Mouse (Mus musculus): Measurements from ENCODE around the gene Dbn1. TPM values are rescaled to one million over a fixed set of nuclear protein-coding genes. Genes with fewer than 3 reads are reported as not detected.

Gene Dbn1
- polyA plus RNA-seq, 1 experiment from 2014 or later: 120 TPM

- Histone ChIP-seq H3K4me3 (ENCODE audit: low read depth, low read length) (peak overlapping the region; percentile 55), H3K9ac (replicated peaks; ENCODE audit: low read depth, low read length) (no peak overlapping the region), H3K4me1 (ENCODE audit: control insufficient read depth, insufficient read depth, low read length) (peaks cover 12% of the 10 kb centered on the region), H3K36me3 (ENCODE audit: control insufficient read depth, insufficient read depth, low read length) (peaks cover 24% of the 10 kb centered on the region; the same call in 1 of the 2 replicates), H3K27me3 (ENCODE audit: control insufficient read depth, insufficient read depth, low read length) (no peaks in the 10 kb centered on the region), H3K27ac (ENCODE audit: low read length) (no peak overlapping the region), H3K4me2 (replicated peaks; ENCODE audit: low read depth, low read length) (peak overlapping the region; percentile 83), H3K9me3 (ENCODE audit: control insufficient read depth, low read depth, low read length) (no peaks in the 10 kb centered on the region)
- 11% methylated on average over 14 of the region's 14 CpGs for WGBS
- peak; percentile 25; the same call in 1 of the 2 replicates for ATAC-seq (ENCODE audit: insufficient number of reproducible peaks, insufficient read depth, low FRiP score, low read depth)
Observed at GRCm38 (mm10) chr13:55463399-55464026, 24.4 kb downstream of the Dbn1 start.

GRCm38 (mm10) chr13:55462965-55463364 is 24.9 kb downstream of the Dbn1 start:
- no peaks in the 10 kb centered on the region for H3K9me3 ChIP-seq (ENCODE audit: control insufficient read depth, low read depth, low read length)
- H3K27ac ChIP-seq (ENCODE audit: low read length): no peak overlapping the region
- peaks cover 27% of the 10 kb centered on the region; the same call in 1 of the 2 replicates for H3K36me3 ChIP-seq (ENCODE audit: control insufficient read depth, insufficient read depth, low read length)
- no peak overlapping the region for H3K4me2 ChIP-seq (replicated peaks; ENCODE audit: low read depth, low read length)
- peaks cover 12% of the 10 kb centered on the region for H3K4me1 ChIP-seq (ENCODE audit: control insufficient read depth, insufficient read depth, low read length)
- 52% methylated on average over 2 of the region's 2 CpGs for WGBS
- H3K9ac ChIP-seq (replicated peaks; ENCODE audit: low read depth, low read length): no peak overlapping the region
- ATAC-seq (ENCODE audit: insufficient number of reproducible peaks, insufficient read depth, low FRiP score, low read depth): no peak
- H3K4me3 ChIP-seq (ENCODE audit: low read depth, low read length): no peak overlapping the region
- no peaks in the 10 kb centered on the region for H3K27me3 ChIP-seq (ENCODE audit: control insufficient read depth, insufficient read depth, low read length)

DNA sequence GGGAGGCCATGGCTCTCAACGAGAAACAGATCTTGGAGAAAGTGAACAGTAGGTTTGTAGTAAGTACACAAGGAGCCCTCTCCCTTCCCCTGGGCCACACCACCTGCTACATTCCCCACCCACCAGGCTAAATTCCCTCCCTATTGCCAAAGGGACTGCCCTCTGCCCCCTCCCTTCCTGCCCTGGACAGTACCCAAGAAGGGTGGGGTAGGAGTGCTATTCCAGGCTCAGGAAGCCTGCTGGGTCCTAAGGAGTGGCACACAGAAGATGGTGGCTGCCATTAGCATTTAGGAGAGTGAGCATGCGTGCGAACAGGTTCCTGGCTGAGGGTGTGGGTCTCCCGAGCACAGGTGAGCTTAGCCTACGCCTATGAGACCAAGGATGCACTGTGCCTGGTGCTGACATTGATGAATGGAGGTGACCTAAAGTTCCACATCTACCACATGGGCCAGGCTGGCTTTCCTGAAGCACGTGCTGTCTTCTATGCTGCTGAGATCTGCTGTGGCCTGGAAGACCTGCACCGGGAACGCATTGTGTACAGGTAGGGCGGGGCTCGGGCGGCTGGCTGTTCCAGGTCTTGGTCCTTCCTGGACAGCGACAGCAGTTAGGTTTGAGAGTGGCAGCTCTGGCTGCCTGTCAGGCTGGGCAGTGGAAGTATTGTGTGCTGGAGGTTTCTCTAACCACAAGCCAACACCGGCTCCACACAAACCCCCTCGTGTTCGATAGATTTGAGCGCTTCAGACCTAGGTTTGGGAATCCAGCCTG is 35.9 kb downstream of the Dbn1 start:
- no peaks in the 10 kb centered on the region for H3K9me3 ChIP-seq (ENCODE audit: control insufficient read depth, low read depth, low read length)
- H3K4me1 ChIP-seq (ENCODE audit: control insufficient read depth, insufficient read depth, low read length): no peaks in the 10 kb centered on the region
- H3K36me3 ChIP-seq (ENCODE audit: control insufficient read depth, insufficient read depth, low read length): peaks cover 66% of the 10 kb centered on the region
- H3K27me3 ChIP-seq (ENCODE audit: control insufficient read depth, insufficient read depth, low read length): no peaks in the 10 kb centered on the region
- H3K27ac ChIP-seq (ENCODE audit: low read length): no peak overlapping the region
- H3K4me3 ChIP-seq (ENCODE audit: low read depth, low read length): no peak overlapping the region
- no peak for ATAC-seq (ENCODE audit: insufficient number of reproducible peaks, insufficient read depth, low FRiP score, low read depth)
- WGBS: 85% methylated on average over 16 of the region's 16 CpGs
- H3K9ac ChIP-seq (replicated peaks; ENCODE audit: low read depth, low read length): no peak overlapping the region
- no peak overlapping the region for H3K4me2 ChIP-seq (replicated peaks; ENCODE audit: low read depth, low read length)

- Histone ChIP-seq H3K4me3 (ENCODE audit: low read depth, low read length) (no peak overlapping the region), H3K4me1 (ENCODE audit: control insufficient read depth, insufficient read depth, low read length) (peaks cover 3% of the 10 kb centered on the region; the same call in 1 of the 2 replicates), H3K36me3 (ENCODE audit: control insufficient read depth, insufficient read depth, low read length) (peaks cover 62% of the 10 kb centered on the region), H3K9ac (replicated peaks; ENCODE audit: low read depth, low read length) (no peak overlapping the region), H3K27ac (ENCODE audit: low read length) (no peak overlapping the region), H3K27me3 (ENCODE audit: control insufficient read depth, insufficient read depth, low read length) (no peaks in the 10 kb centered on the region), H3K4me2 (replicated peaks; ENCODE audit: low read depth, low read length) (no peak overlapping the region), H3K9me3 (ENCODE audit: control insufficient read depth, low read depth, low read length) (no peaks in the 10 kb centered on the region)
- WGBS: 86% methylated on average over 10 of the region's 10 CpGs
- no peak for ATAC-seq (ENCODE audit: insufficient number of reproducible peaks, insufficient read depth, low FRiP score, low read depth)
Observed at GRCm38 (mm10) chr13:55451296-55451695, 36.6 kb downstream of the Dbn1 start.

- H3K9ac ChIP-seq (replicated peaks; ENCODE audit: low read depth, low read length): no peak overlapping the region
- ATAC-seq (ENCODE audit: insufficient number of reproducible peaks, insufficient read depth, low FRiP score, low read depth): no peak
- peaks cover 3% of the 10 kb centered on the region; the same call in 1 of the 2 replicates for H3K4me1 ChIP-seq (ENCODE audit: control insufficient read depth, insufficient read depth, low read length)
- no peaks in the 10 kb centered on the region for H3K27me3 ChIP-seq (ENCODE audit: control insufficient read depth, insufficient read depth, low read length)
- WGBS: 90% methylated on average over 11 of the region's 11 CpGs
- no peak overlapping the region for H3K4me3 ChIP-seq (ENCODE audit: low read depth, low read length)
- H3K27ac ChIP-seq (ENCODE audit: low read length): no peak overlapping the region
- no peak overlapping the region for H3K4me2 ChIP-seq (replicated peaks; ENCODE audit: low read depth, low read length)
- no peaks in the 10 kb centered on the region for H3K9me3 ChIP-seq (ENCODE audit: control insufficient read depth, low read depth, low read length)
- peaks cover 56% of the 10 kb centered on the region for H3K36me3 ChIP-seq (ENCODE audit: control insufficient read depth, insufficient read depth, low read length)
Observed at GRCm38 (mm10) chr13:55450511-55450980, 37.4 kb downstream of the Dbn1 start.

DNA sequence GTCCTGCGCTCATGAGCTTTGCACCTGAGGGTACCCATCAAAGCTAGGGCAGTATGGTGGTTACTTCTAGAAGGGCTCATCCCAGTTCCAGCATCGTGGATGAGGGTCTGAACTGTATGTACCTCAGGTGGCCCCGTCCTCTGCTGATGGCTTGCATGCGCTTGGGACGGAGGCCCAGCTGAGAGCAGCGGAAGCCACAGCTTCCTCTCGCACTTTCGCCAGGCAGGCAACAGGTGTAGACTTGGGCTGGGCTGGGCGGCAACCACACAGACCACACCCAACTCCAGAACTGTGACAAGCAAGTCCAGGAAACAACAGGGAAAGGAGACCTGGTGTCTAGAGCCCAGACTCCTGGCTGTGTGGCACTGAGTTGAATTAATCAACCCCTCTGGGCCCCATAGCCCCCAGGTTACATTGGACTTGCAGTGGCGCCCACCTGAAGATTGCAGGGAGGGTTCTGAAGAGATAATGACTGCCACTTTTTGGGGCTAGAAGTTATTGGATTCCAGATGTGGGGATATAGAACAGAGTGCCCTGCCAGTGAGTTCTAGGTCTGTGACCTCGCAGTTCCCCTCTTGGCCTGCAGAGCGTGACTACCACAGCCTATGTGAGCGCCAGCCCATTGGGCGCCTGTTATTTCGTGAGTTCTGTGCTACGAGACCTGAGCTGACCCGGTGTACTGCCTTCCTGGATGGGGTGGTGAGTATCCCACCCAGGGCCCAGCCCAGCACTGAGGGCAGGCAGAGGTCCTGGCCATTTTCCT is 38.1 kb downstream of the Dbn1 start:
- Histone ChIP-seq H3K36me3 (ENCODE audit: control insufficient read depth, insufficient read depth, low read length) (peaks cover 49% of the 10 kb centered on the region), H3K9ac (replicated peaks; ENCODE audit: low read depth, low read length) (no peak overlapping the region), H3K27ac (ENCODE audit: low read length) (no peak overlapping the region), H3K27me3 (ENCODE audit: control insufficient read depth, insufficient read depth, low read length) (no peaks in the 10 kb centered on the region), H3K4me1 (ENCODE audit: control insufficient read depth, insufficient read depth, low read length) (peaks cover 3% of the 10 kb centered on the region; the same call in 1 of the 2 replicates), H3K9me3 (ENCODE audit: control insufficient read depth, low read depth, low read length) (no peaks in the 10 kb centered on the region), H3K4me2 (replicated peaks; ENCODE audit: low read depth, low read length) (no peak overlapping the region), H3K4me3 (ENCODE audit: low read depth, low read length) (no peak overlapping the region)
- no peak for ATAC-seq (ENCODE audit: insufficient number of reproducible peaks, insufficient read depth, low FRiP score, low read depth)
- 85% methylated on average over 17 of the region's 17 CpGs for WGBS

- H3K4me2 ChIP-seq (replicated peaks; ENCODE audit: low read depth, low read length): no peak overlapping the region
- no peak for ATAC-seq (ENCODE audit: insufficient number of reproducible peaks, insufficient read depth, low FRiP score, low read depth)
- no peaks in the 10 kb centered on the region for H3K27me3 ChIP-seq (ENCODE audit: control insufficient read depth, insufficient read depth, low read length)
- peaks cover 45% of the 10 kb centered on the region for H3K36me3 ChIP-seq (ENCODE audit: control insufficient read depth, insufficient read depth, low read length)
- no peak overlapping the region for H3K9ac ChIP-seq (replicated peaks; ENCODE audit: low read depth, low read length)
- no peaks in the 10 kb centered on the region for H3K9me3 ChIP-seq (ENCODE audit: control insufficient read depth, low read depth, low read length)
- 90% methylated on average over 9 of the region's 9 CpGs for WGBS
- peaks cover 3% of the 10 kb centered on the region; the same call in 1 of the 2 replicates for H3K4me1 ChIP-seq (ENCODE audit: control insufficient read depth, insufficient read depth, low read length)
- H3K4me3 ChIP-seq (ENCODE audit: low read depth, low read length): no peak overlapping the region
- H3K27ac ChIP-seq (ENCODE audit: low read length): no peak overlapping the region
Observed at GRCm38 (mm10) chr13:55449205-55449604, 38.7 kb downstream of the Dbn1 start.

- no peaks in the 10 kb centered on the region for H3K27me3 ChIP-seq (ENCODE audit: control insufficient read depth, insufficient read depth, low read length)
- no peaks in the 10 kb centered on the region for H3K9me3 ChIP-seq (ENCODE audit: control insufficient read depth, low read depth, low read length)
- H3K36me3 ChIP-seq (ENCODE audit: control insufficient read depth, insufficient read depth, low read length): peaks cover 34% of the 10 kb centered on the region
- WGBS: 94% methylated on average over 5 of the region's 5 CpGs
- H3K4me1 ChIP-seq (ENCODE audit: control insufficient read depth, insufficient read depth, low read length): peaks cover 8% of the 10 kb centered on the region; the same call in 1 of the 2 replicates
- no peak overlapping the region for H3K4me3 ChIP-seq (ENCODE audit: low read depth, low read length)
- no peak overlapping the region for H3K27ac ChIP-seq (ENCODE audit: low read length)
- no peak for ATAC-seq (ENCODE audit: insufficient number of reproducible peaks, insufficient read depth, low FRiP score, low read depth)
- no peak overlapping the region for H3K9ac ChIP-seq (replicated peaks; ENCODE audit: low read depth, low read length)
- no peak overlapping the region for H3K4me2 ChIP-seq (replicated peaks; ENCODE audit: low read depth, low read length)
Observed at GRCm38 (mm10) chr13:55448131-55448530, 39.8 kb downstream of the Dbn1 start.
